Mouse (Mus musculus) midbrain, postnatal 0 days (tissue): Measurements from ENCODE around the gene Rab3il1. TPM values are rescaled to one million over a fixed set of nuclear protein-coding genes. Genes with fewer than 3 reads are reported as not detected.
A peak's percentile ranks its signal among the peaks of the same experiment; 100 is the strongest.

Experiments
- ATAC-seq: fragments of 200-750 bp; cut with Nextera tagmentation; 2 replicates; pipeline ENCODE4 v1.8.0; 2017; ENCODE audit warnings: moderate number of reproducible peaks, mild to moderate bottlenecking, moderate TSS enrichment, moderate library complexity; ENCODE audit not compliant: low FRiP score
- DNase-seq: peaks from one replicate; pipeline ENCODE4 v3.0.0-alpha.2; 2015; ENCODE audit warnings: low spot score
- H3K27ac ChIP-seq: fragments of 300-500 bp; sonication (generic); 2 replicates; pipeline ENCODE4 v1.5.1; 2014; ENCODE audit warnings: low read depth, mild to moderate bottlenecking, low read length, mixed read lengths
- H3K27me3 ChIP-seq: fragments of 300-500 bp; sonication (generic); 2 replicates; pipeline ENCODE4 v1.6.1; 2014; ENCODE audit warnings: low read length, control low read depth, mixed read lengths; ENCODE audit not compliant: insufficient read depth
- H3K36me3 ChIP-seq: fragments of 300-500 bp; sonication (generic); 2 replicates; pipeline ENCODE4 v1.6.1; 2014; ENCODE audit warnings: low read length, control low read depth, mixed read lengths; ENCODE audit not compliant: insufficient read depth
- H3K4me1 ChIP-seq: fragments of 300-500 bp; sonication (generic); 2 replicates; pipeline ENCODE4 v1.6.1; 2014; ENCODE audit warnings: mild to moderate bottlenecking, control low read depth, antibody characterized with exemption, low read length, mixed read lengths; ENCODE audit not compliant: insufficient read depth
- H3K4me2 ChIP-seq: fragments of 300-500 bp; sonication (generic); 2 replicates; pipeline ENCODE4 v1.6.1; 2014; ENCODE audit warnings: low read depth, mild to moderate bottlenecking, low read length, mixed read lengths; ENCODE audit not compliant: poor library complexity, severe bottlenecking
- H3K4me3 ChIP-seq: fragments of 300-500 bp; sonication (generic); 2 replicates; pipeline ENCODE4 v1.5.1; 2014; ENCODE audit warnings: low read depth, mild to moderate bottlenecking, low read length, moderate library complexity
- H3K9ac ChIP-seq: fragments of 300-500 bp; sonication (generic); replicated peaks from 2 replicates; pipeline ENCODE4 v1.6.1; 2014; ENCODE audit warnings: mild to moderate bottlenecking, low read length, moderate library complexity, mixed read lengths; ENCODE audit not compliant: poor library complexity, severe bottlenecking
- H3K9me3 ChIP-seq: fragments of 300-500 bp; sonication (generic); 2 replicates; pipeline ENCODE4 v1.6.1; 2016; ENCODE audit warnings: low read length, control low read depth
- CTCF ChIP-seq: IDR thresholded peaks from 2 replicates; pipeline ENCODE4 v1.5.1; 2016; ENCODE audit warnings: antibody characterized with exemption, mild to moderate bottlenecking
- whole genome bisulfite sequencing: fragments of 180-500 bp; shearing (Covaris S2); extraction: QIAGEN DNeasy Blood & Tissue Kit; methylation state at CpG from one replicate; pipeline ENCODE4 v1.1.7; 2014; 5-methylcytosine and 5-hydroxymethylcytosine counted together
- polyA plus RNA-seq: library from polyadenylated mRNA; unstranded; fragments of >200 nt; fragmentation: Nextera tagmentation; extraction: Ambion mirVana; gene quantifications from 2 replicates; pipeline ENCODE4 v1.2.1, GENCODE M21; 2015
- total RNA-seq: library from RNA; depleted of rRNA; stranded (reverse); fragments of >200 nt; gene quantifications from 2 replicates; pipeline ENCODE4 v1.2.3, GENCODE M21; 2014

The Rab3il1 gene
- total and polyA plus RNA-seq, 2 experiments from 2014 or later = 21.7 to 23.3 TPM

- H3K4me2 ChIP-seq = peak overlapping the region; percentile 39
- whole genome bisulfite sequencing = 50% methylated on average over 26 of the region's 26 CpGs
- DNase-seq (no peak), ATAC-seq (peak; percentile 51)
- no peak overlapping the region for H3K27ac ChIP-seq
- no peaks in the 10 kb centered on the region for H3K27me3 ChIP-seq
- H3K9me3 ChIP-seq = no peaks in the 10 kb centered on the region
- no peaks in the 10 kb centered on the region for H3K36me3 ChIP-seq
- H3K4me3 ChIP-seq = peak overlapping the region; percentile 23
- no peaks in the 10 kb centered on the region for H3K4me1 ChIP-seq
- H3K9ac ChIP-seq = peak overlapping the region; percentile 42
- no peak for TF ChIP-seq CTCF
These were observed 9.2 kb upstream of the Rab3il1 start for GRCm38 (mm10) chr19:9992011-9992958.

DNA sequence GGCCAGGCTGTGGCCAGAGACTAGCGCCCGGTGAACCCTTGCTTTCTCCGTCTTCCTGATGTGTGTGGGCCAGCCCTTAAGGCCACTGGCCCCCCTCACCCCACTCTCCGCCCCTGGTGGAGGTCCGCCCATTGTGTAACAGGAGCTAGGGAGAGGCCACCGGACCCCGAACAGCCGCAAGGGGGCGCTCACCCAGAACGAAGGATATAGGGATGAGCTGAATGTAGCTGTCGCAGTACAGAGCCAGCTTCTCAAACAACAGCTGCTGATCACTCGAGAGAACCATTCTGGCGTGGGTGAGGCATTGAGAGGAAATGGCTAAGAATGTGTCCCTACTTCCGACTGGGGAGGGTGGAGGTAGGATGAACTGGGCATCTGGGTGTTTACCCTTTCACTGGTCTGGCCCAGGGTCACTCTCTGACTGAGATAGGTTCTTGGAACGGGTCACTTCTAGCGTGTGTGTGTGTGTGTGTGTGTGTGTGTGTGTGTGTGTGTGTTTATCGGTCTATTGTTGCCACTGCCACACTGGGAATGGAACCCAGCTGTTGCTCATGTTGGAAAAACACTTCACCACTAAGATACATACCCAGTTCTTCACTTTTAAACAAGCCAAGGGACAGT, 8.3 kb upstream of the Rab3il1 start:
- H3K9me3 ChIP-seq = no peaks in the 10 kb centered on the region
- peak overlapping the region; percentile 23 for H3K4me3 ChIP-seq
- H3K4me1 ChIP-seq = no peaks in the 10 kb centered on the region
- TF ChIP-seq CTCF = peak; percentile 87
- DNase-seq (peak; percentile 86), ATAC-seq (peak; percentile 90)
- H3K4me2 ChIP-seq = peak overlapping the region; percentile 39
- no peak overlapping the region for H3K27ac ChIP-seq
- WGBS = 6% methylated on average over 17 of the region's 17 CpGs
- H3K36me3 ChIP-seq = no peaks in the 10 kb centered on the region
- peak overlapping the region; percentile 42 for H3K9ac ChIP-seq
- no peaks in the 10 kb centered on the region for H3K27me3 ChIP-seq

DNA sequence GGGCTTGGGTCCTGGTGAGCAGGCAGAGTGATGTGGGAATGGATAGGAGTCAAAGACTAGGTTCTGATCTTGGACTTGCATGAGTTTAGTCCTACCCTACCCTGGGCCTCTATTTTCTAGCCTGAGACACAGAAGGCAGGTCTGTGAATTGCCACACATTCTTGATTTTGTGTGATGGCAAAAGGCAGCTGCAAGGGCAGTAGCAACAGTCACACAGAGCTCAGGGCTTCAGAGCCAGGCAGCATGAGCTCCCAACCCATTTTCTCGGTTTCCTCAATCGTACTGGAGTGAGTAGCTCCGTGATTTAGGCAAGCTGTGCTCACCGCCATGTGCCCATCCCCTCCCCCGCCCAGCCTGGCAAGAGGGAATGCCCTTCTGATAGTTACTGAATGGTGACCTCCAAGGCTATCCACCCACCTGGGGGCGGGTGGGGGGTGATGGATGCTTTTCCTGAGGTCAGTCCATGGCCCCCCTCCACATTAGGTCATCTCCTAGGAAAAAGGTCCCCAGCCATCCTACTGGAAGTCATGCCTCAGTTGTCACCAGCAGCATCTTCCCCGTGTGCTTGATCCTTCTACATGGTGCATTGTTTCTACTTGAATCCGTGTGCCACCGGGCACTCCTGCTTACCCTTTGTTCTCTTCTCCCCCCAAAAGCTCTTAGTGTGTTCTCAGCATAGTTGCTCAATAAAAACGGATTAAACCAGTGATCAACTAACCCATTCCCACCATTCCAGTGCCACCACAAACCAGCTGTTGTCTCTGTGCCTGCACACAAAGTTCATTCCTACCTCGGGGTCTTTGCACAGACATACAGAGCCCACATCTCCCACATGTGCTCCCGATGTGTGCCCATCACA, 4.0 kb upstream of the Rab3il1 start:
- no peak overlapping the region for H3K4me3 ChIP-seq
- no peak for TF ChIP-seq CTCF
- no peak for DNase-seq
- no peak for ATAC-seq
- no peak overlapping the region for H3K4me2 ChIP-seq
- H3K27ac ChIP-seq = no peak overlapping the region
- no peak overlapping the region for H3K9ac ChIP-seq
- 72% methylated on average over 12 of the region's 12 CpGs for whole genome bisulfite sequencing
- H3K4me1 ChIP-seq = no peaks in the 10 kb centered on the region
- no peaks in the 10 kb centered on the region for H3K36me3 ChIP-seq
- H3K9me3 ChIP-seq = no peaks in the 10 kb centered on the region
- H3K27me3 ChIP-seq = no peaks in the 10 kb centered on the region

DNA sequence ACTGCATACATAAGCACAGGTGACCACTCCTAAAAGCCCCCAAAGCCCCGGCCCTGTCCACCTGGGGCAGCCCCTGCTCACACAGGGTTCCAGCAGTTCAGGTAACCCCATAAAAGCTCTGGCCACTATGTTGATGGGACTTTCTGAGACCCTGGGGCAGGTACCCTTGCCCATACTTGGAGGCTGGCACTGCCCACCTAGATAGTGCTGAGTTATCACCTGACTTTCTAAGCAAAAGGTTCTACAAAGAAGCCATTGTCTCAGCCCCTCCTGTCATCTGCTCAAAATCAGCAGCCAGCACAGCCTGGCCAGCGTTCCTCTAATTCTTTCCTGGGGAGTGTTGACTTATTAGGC, 3.4 kb upstream of the Rab3il1 start:
- Histone ChIP-seq H3K9ac (no peak overlapping the region), H3K36me3 (no peaks in the 10 kb centered on the region), H3K9me3 (no peaks in the 10 kb centered on the region), H3K4me1 (no peaks in the 10 kb centered on the region), H3K4me3 (no peak overlapping the region), H3K27ac (no peak overlapping the region), H3K27me3 (no peaks in the 10 kb centered on the region), H3K4me2 (no peak overlapping the region)
- 78% methylated on average over 2 of the region's 2 CpGs for WGBS
- no peak for DNase-seq
- TF ChIP-seq CTCF = no peak
- ATAC-seq = no peak

- no peak for TF ChIP-seq CTCF
- 66% methylated on average over 13 of the region's 13 CpGs for WGBS
These were observed 2.6 kb upstream of the Rab3il1 start for GRCm38 (mm10) chr19:9998736-9999486.

More at GRCm38 (mm10) chr19:9998736-9999486, 2.6 kb upstream of the Rab3il1 start:
- no peak for DNase-seq
- Histone ChIP-seq H3K9me3 (no peaks in the 10 kb centered on the region), H3K4me3 (no peak overlapping the region), H3K4me1 (no peaks in the 10 kb centered on the region), H3K27me3 (no peaks in the 10 kb centered on the region), H3K36me3 (no peaks in the 10 kb centered on the region), H3K27ac (no peak overlapping the region), H3K4me2 (no peak overlapping the region), H3K9ac (no peak overlapping the region)
- ATAC-seq = 0 out of 2 replicates have a peak, but pooled peaks have one; percentile 26
